Mouse (Mus musculus): ENCODE data around the gene Gnb1l.
"Not testable (repeated sequence)": the region's sequence is repeated elsewhere in the genome, so short reads cannot be mapped to it uniquely, and the experiment has no call there.

DNA sequence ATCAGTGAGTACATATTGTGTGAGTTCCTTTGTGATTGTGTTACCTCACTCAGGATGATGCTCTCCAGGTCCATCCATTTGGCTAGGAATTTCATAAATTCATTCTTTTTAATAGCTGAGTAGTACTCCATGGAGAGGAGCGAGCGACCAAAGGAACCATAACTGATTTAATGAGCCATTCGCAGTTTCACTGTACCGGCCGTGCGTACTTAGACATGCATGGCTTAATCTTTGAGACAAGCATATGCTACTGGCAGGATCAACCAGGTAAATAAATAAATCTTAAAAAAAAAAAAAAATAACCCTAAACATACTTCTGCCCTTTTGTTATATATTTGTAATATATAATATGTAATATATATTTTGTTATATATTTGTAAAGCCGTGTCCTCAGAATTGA is 34.5 kb downstream of the Gnb1l start:
- not testable (repeated sequence) for TF ChIP-seq EP300, CTCF (IDR thresholded peaks at IDR 0.05; ENCODE audit: low read depth)

All from liver, postnatal 0 days (tissue).